Mouse (Mus musculus) monocyte, adult 2 months (primary cell): ENCODE results near the gene Limk2.

Experiments
- DNase-seq, 2 experiments: peaks; one replicate each; pipeline ENCODE4 v3.0.0; 2022; ENCODE audit warnings: low spot score in 2 of 2, low read depth in 1 of 2

Gene Limk2

DNA sequence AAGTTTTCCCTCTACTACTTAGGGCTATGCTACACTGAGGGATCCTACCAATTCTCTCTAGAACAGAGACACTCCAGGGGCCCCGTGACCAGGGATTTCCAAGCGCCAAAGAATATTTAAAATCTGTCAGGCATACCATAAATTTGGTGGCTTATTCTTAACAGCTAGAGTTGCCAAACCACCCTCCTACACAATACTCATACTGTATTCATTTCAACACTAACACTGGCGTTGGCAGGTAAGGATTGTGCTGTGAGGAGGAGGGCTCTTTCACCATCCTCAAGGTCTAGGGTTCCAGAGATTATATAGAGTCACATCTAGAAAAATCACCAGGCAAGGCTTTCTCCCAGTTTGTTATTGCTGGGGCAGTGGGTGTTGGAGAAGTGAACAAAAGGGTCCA lies 7.4 kb upstream of the Limk2 start:
- DNase-seq, result no peak

DNA sequence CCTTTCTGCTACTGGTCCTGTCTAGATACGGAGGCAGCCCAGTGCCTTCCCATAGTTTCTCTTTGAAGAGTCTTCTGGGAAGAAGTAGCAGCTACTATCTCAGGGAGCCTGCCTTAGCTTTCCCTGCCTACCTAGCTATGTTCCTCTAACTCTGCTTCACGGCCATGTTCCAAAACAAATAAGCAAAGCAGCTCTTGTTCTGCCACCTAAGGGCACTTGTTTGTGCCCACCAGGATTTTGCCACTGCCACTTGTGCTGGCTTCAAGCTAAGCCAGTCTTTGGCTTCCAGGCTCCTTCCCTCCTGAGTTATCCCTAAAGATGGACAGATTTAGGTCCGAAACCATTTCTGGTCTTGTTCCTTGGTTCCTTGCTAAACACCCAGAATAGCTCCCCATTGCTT lies 3.1 kb upstream of the Limk2 start:
- no peak for DNase-seq

DNA sequence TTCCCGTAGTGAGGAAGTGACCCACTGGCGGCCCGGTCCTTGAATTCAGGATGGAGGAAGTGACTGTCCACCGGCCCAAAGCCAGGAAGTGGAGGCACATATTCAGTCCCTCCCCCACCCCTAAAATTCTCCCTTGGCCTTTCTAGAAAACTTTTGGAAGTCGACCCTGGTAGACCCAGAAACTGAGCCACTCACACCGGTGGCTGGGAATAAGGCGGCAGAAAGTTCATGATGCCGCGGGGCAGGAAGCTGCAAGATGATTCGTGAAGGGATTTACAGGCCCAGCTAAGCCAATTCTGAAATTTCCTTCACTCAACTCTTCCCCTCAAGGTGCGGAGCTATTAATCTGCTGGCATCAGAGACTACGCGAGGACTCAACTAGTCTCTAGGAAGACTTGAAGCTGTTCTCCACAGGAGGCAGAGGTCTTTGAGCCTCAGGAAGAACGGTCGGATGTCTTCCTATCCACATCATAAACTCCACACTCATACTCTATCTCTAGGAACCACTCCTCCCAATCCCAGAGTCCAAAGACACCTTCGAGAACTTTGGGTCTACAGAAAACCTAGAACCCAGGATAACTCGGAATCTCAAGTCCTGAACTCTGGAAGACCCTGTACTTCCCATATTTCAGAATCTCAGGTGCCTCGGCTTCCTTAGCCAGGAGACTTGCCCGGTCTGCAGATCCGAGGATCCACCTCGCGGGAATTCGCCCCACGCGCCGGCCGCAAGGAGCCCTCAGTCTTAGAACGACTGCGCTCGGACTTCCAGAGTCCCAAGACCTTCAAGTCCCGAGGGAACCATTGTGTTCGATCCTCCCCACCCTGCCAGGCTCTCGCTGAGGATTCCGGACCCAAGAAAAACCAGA lies 625 bp downstream of the Limk2 start:
- no peak for DNase-seq

DNA sequence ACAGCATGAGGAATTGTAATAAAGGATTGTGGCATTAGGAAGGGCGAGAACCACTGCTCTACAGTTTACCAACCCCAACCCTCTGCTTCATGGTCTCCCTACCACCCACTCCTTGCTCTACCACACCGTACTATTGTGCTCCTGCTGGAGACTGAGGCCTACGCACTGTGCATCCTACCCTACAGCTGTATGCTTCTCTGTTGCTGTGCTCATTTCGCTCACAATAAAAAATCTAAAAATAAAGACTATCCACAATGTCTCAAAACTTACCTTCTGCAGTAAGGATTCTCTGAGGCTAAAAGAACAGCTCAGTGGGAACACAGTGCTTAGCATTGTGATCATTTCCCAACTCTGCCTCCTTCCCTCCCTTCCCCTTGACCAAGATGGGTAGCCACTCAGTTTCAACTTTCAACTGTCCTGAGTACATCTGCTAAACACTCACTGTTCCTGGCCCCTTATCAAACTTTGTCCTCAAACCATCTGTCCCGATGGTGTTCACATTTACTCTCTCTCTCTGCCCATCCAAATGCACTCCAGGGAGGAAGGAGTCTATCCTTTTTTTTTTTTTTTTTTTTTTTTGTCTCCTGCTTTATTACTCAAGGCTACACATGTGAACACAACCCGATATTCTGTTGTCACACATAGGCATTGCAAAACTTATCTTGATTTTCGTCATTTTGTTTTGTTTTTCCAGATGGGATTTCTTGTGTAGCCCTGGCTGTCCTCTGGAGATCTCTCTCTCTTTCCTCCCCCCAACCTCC lies 4.5 kb downstream of the Limk2 start:
- DNase-seq, result no peak

DNA sequence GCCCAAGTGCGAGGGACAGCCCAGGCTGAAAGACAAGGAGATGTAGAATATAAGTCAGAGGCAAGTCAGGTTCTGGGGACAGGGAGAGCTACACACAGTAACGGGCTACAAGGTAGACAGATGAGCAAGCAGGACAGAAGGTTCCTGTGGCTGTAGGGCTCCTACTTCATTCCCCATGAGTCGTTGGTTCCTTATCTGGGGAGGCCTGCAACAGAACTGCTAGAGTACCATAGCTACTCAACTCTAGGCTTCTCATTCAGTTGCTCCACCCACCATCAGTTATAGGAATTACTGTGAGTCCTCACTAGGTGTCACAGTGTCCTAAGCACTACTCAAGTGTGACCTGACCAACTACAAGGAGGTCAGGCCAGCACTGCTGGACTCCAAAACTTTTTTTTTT lies 6.0 kb downstream of the Limk2 start:
- DNase-seq, result no peak

GRCm38 (mm10) chr11:3398318-3398717 lies 10.7 kb downstream of the Limk2 start:
- DNase-seq, result no peak

- no peak for DNase-seq
Measured at GRCm38 (mm10) chr11:3396562-3396961, 12.4 kb downstream of the Limk2 start.

GRCm38 (mm10) chr11:3396091-3396490 lies 12.9 kb downstream of the Limk2 start:
- no peak for DNase-seq

GRCm38 (mm10) chr11:3394520-3394919 lies 14.5 kb downstream of the Limk2 start:
- DNase-seq, result no peak

DNA sequence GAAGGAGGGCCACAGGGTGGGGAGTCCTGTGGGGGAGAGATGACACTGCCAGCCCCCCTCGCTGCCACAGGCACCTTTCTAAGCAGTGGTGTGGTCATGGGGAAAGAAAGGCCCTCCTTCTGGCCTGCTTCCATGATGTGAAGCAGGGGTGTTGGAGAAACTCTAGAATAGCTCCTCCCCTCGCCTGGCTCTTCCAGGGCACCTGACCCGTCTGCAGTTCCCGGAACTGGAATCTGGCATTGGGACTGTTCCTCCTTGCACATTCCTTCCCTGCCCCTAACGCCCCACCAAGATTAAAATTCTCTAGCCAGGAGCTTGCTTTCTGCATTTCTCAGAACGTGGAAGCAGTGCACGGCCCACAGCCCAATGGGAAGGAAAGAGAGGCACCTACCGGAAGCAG lies 16.5 kb downstream of the Limk2 start:
- DNase-seq, result no peak

- no peak for DNase-seq
Measured at GRCm38 (mm10) chr11:3390789-3391188, 18.2 kb downstream of the Limk2 start.

DNA sequence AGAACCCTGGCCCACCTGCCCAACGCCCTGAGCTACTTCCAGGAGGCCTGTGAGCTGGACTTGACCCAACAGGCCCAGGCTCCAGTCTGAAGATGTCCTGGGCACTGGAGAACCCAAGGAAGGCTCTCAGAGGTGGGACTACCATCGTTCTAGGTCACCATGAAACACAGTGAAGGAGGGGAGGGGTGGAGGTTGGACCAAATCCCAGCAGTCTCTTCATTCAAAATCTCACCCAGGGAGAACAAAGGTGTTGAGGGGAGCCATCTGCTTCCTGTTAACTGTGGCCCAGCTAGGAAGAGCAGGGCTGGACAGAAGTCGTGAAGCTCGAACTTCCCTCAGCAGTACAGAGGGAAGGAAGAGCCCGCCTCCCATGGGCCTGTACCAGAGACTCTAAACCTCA lies 19.0 kb downstream of the Limk2 start:
- no peak for DNase-seq

DNA sequence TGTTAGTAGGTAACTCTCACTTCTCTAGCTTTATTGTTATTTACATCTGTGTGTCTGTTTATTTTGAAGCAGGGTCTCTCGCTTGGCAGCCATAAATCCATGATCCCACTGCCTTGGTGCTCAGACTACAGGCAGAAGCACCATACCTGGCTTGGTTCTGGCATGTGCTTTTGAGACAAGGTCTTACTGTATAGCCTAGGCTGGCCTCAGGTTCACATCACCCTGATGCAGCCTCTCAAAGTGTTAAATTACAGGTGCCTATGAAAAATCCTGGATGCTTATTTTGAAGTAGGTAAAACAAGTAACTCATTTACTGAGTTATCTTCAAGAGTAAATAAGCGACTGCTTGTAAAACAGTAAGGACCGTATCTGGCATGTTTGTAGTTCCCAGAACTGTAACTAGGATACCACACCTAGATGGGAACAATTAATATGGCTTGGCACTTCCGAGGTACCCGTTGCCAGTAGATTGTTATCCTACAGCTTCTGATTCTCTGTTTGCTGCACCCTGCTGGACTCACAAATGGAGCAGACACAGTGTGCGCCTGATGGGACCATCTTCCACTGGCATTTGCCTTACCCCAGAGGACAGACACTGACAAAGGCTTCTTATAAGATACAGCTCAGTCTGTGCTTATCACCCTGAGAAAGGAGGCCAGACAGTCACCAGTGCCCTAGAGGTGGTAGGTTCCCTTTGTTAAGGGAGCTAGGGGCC lies 21.4 kb downstream of the Limk2 start:
- no peak for DNase-seq

- DNase-seq, result peak; percentile 40 to 66
Measured at GRCm38 (mm10) chr11:3386941-3387368, 22.0 kb downstream of the Limk2 start.

- DNase-seq, result peak; percentile 10 to 24
Measured at GRCm38 (mm10) chr11:3382602-3383594, 26.1 kb downstream of the Limk2 start.

DNA sequence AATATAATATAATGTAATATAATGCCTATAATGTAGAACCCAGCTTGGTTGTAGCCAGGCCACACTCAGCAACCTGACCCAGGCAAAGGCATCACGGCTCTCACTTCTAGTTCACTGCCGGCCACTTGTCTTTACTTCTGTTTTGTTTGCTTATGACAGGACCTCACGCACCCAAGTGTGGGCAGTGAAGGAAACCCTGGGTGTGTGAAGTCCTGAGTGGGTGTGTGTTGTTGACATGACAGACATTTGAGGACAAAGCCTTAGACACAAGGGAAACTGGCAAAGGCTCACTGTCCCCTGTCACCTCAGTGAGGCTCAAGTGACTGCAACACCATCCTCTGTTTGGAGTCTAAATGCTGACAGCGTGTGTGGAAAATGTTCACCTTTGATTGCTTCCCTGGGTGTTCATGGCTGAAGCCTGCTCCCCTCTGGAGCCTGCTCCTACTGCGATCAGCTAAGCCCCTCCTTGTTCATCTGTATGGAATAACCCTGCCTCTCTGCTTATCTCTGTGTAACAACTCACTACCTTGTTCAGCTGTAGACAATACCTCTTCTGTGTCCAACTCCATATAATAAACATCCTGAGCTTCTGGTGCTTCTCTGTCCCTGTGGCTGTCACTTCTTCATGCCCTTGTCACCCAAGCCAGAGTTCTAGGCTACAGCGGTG lies 27.7 kb downstream of the Limk2 start:
- DNase-seq, result no peak

- DNase-seq, result no peak
Measured at GRCm38 (mm10) chr11:3379427-3379826, 29.6 kb downstream of the Limk2 start.

DNA sequence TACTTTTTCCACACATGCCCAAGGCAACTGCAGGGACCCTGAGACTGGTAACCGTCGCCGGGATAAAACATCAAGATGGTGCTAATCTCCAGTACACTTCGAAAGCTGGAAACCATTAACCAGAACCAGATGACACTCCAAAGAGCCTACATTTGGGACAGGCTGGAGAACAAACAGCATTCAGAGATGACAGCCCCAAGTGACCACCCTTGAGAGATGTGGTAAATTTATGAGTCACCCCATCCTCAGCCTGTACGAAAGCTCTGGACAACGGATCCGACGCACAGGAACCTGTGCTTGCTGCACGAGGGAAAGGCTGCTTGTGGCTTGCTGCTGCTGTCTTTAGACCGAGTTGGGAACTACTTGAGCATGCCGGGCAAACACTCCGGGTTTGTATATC lies 34.2 kb downstream of the Limk2 start:
- DNase-seq, result no peak

GRCm38 (mm10) chr11:3374293-3374645 lies 34.7 kb downstream of the Limk2 start:
- DNase-seq, result no peak
